Mouse (Mus musculus): ENCODE data around the gene Mtcp1. TPM values are rescaled to one million over a fixed set of nuclear protein-coding genes. Genes with fewer than 3 reads are reported as not detected.

Gene Mtcp1
- 4.9 and 5.8 TPM in 2 replicates for polyA plus RNA-seq (2015; fragmentation: Nextera tagmentation; extraction: Ambion mirVana)

GRCm38 (mm10) chrX:75415936-75416785 is at the start of gene Mtcp1, which contains the start of the genes Cmc4 and Brcc3:
Gene Mtcp1, minus strand, starts transcription at chrX:75416588.
Gene Cmc4, minus strand, starts transcription at chrX:75416584.
Gene Brcc3, plus strand, starts transcription at chrX:75416628.
- peak within 1 kb of the TSS; percentile 52 for H3K4me3 ChIP-seq
- peaks cover 15% of the 10 kb centered on the region; the same call in 1 of the 2 replicates for H3K4me1 ChIP-seq (replicated peaks)
- peak within 1 kb of the TSS; percentile 58 for H3K4me2 ChIP-seq
- no peaks in the 10 kb centered on the region for H3K9me3 ChIP-seq
- peak within 1 kb of the TSS; percentile 70 for H3K9ac ChIP-seq
- H3K27me3 ChIP-seq, result no peaks in the 10 kb centered on the region
- WGBS, result 16% methylated on average over 52 of the region's 52 CpGs
- no peaks in the 10 kb centered on the region for H3K36me3 ChIP-seq
- peak; percentile 100 for ATAC-seq (ENCODE audit: low read depth)
- peak within 1 kb of the TSS; percentile 91 for H3K27ac ChIP-seq (replicated peaks)

- Histone ChIP-seq H3K4me1 (replicated peaks) (no peaks in the 10 kb centered on the region), H3K9ac (no peak overlapping the region), H3K4me3 (no peak overlapping the region), H3K9me3 (no peaks in the 10 kb centered on the region; the same call in 1 of the 2 replicates), H3K27ac (replicated peaks) (no peak overlapping the region), H3K4me2 (no peak overlapping the region), H3K36me3 (peaks cover 42% of the 10 kb centered on the region), H3K27me3 (no peaks in the 10 kb centered on the region)
- ATAC-seq (ENCODE audit: low read depth), result no peak
- WGBS, result 85% methylated on average over 1 of the region's 1 CpGs
Observed at GRCm38 (mm10) chrX:75454597-75454996, 38.2 kb upstream of the Mtcp1 start.

- no peaks in the 10 kb centered on the region for H3K27me3 ChIP-seq
- no peak overlapping the region for H3K9ac ChIP-seq
- H3K4me3 ChIP-seq, result no peak overlapping the region
- no peak for ATAC-seq (ENCODE audit: low read depth)
- 91% methylated on average over 1 of the region's 1 CpGs for WGBS
- H3K4me2 ChIP-seq, result no peak overlapping the region
- H3K36me3 ChIP-seq, result 0 out of 2 replicates have a peak, but pooled peaks cover 3% of the 10 kb centered on the region
- H3K27ac ChIP-seq (replicated peaks), result no peak overlapping the region
- no peaks in the 10 kb centered on the region for H3K9me3 ChIP-seq
- H3K4me1 ChIP-seq (replicated peaks), result peaks cover 6% of the 10 kb centered on the region; the same call in 1 of the 2 replicates
Observed at GRCm38 (mm10) chrX:75409711-75410110, 6.7 kb downstream of the Mtcp1 start.

GRCm38 (mm10) chrX:75403350-75403749 is 13.0 kb downstream of the Mtcp1 start:
- Histone ChIP-seq H3K27me3 (no peaks in the 10 kb centered on the region), H3K27ac (replicated peaks) (no peak overlapping the region), H3K9ac (no peak overlapping the region), H3K4me2 (no peak overlapping the region), H3K36me3 (peaks cover 4% of the 10 kb centered on the region; the same call in 1 of the 2 replicates), H3K4me3 (no peak overlapping the region), H3K9me3 (no peaks in the 10 kb centered on the region), H3K4me1 (replicated peaks) (no peaks in the 10 kb centered on the region)
- no peak for ATAC-seq (ENCODE audit: low read depth)

- 81% methylated on average over 2 of the region's 2 CpGs for WGBS
Observed at GRCm38 (mm10) chrX:75402668-75403067, 13.7 kb downstream of the Mtcp1 start.

GRCm38 (mm10) chrX:75399471-75399870 is 16.9 kb downstream of the Mtcp1 start:
- ATAC-seq (ENCODE audit: low read depth), result no peak
- no peak overlapping the region for H3K4me3 ChIP-seq
- H3K4me2 ChIP-seq, result no peak overlapping the region
- no peaks in the 10 kb centered on the region for H3K9me3 ChIP-seq
- H3K9ac ChIP-seq, result no peak overlapping the region
- 91% methylated on average over 1 of the region's 1 CpGs for WGBS
- H3K36me3 ChIP-seq, result peaks cover 8% of the 10 kb centered on the region; the same call in 1 of the 2 replicates
- H3K27ac ChIP-seq (replicated peaks), result no peak overlapping the region
- no peaks in the 10 kb centered on the region for H3K4me1 ChIP-seq (replicated peaks)
- no peaks in the 10 kb centered on the region for H3K27me3 ChIP-seq

More at GRCm38 (mm10) chrX:75402668-75403067, 13.7 kb downstream of the Mtcp1 start:
- H3K27me3 ChIP-seq, result no peaks in the 10 kb centered on the region
- no peaks in the 10 kb centered on the region for H3K4me1 ChIP-seq (replicated peaks)
- no peak overlapping the region for H3K9ac ChIP-seq
- H3K4me2 ChIP-seq, result no peak overlapping the region
- peaks cover 4% of the 10 kb centered on the region; the same call in 1 of the 2 replicates for H3K36me3 ChIP-seq
- H3K27ac ChIP-seq (replicated peaks), result no peak overlapping the region
- ATAC-seq (ENCODE audit: low read depth), result no peak
- H3K4me3 ChIP-seq, result no peak overlapping the region
- no peaks in the 10 kb centered on the region for H3K9me3 ChIP-seq

- Histone ChIP-seq H3K27ac (replicated peaks) (peak within 1 kb of the TSS; percentile 75), H3K4me3 (peak within 1 kb of the TSS; percentile 51), H3K27me3 (no peaks in the 10 kb centered on the region), H3K9me3 (no peaks in the 10 kb centered on the region), H3K4me1 (replicated peaks) (peaks cover 4% of the 10 kb centered on the region), H3K36me3 (no peaks in the 10 kb centered on the region), H3K4me2 (peak within 1 kb of the TSS; percentile 52), H3K9ac (peak within 1 kb of the TSS; percentile 76)
- ATAC-seq (ENCODE audit: low read depth), result peak; percentile 99
- 14% methylated on average over 25 of the region's 25 CpGs for WGBS
Observed at GRCm38 (mm10) chrX:75382195-75382771, 34.1 kb downstream of the Mtcp1 start, which contains the start of the genes Fundc2 and F8. Gene Fundc2, plus strand, starts transcription at chrX:75382399. Gene F8, minus strand, starts transcription at chrX:75382615.

GRCm38 (mm10) chrX:75381699-75382098 is 34.7 kb downstream of the Mtcp1 start:
- H3K27ac ChIP-seq (replicated peaks), result peak overlapping the region; percentile 75

GRCm38 (mm10) chrX:75381176-75381575 is 35.2 kb downstream of the Mtcp1 start:
- Histone ChIP-seq H3K4me1 (replicated peaks) (peaks cover 4% of the 10 kb centered on the region), H3K36me3 (no peaks in the 10 kb centered on the region), H3K9ac (no peak overlapping the region), H3K4me2 (no peak overlapping the region), H3K27me3 (no peaks in the 10 kb centered on the region), H3K27ac (replicated peaks) (no peak overlapping the region), H3K9me3 (no peaks in the 10 kb centered on the region), H3K4me3 (no peak overlapping the region)
- ATAC-seq (ENCODE audit: low read depth), result no peak
- 92% methylated on average over 1 of the region's 1 CpGs for WGBS

More at GRCm38 (mm10) chrX:75381699-75382098, 34.7 kb downstream of the Mtcp1 start:
- WGBS, result 72% methylated on average over 5 of the region's 5 CpGs
- Histone ChIP-seq H3K9ac (no peak overlapping the region), H3K27me3 (no peaks in the 10 kb centered on the region), H3K36me3 (no peaks in the 10 kb centered on the region), H3K4me2 (peak overlapping the region; percentile 52), H3K4me1 (replicated peaks) (peaks cover 4% of the 10 kb centered on the region), H3K9me3 (no peaks in the 10 kb centered on the region), H3K4me3 (peak overlapping the region; percentile 51)
- peak; percentile 56 for ATAC-seq (ENCODE audit: low read depth)

- no peaks in the 10 kb centered on the region for H3K36me3 ChIP-seq
- no peak overlapping the region for H3K4me3 ChIP-seq
- no peak overlapping the region for H3K9ac ChIP-seq
- H3K27ac ChIP-seq (replicated peaks), result no peak overlapping the region
- no peaks in the 10 kb centered on the region for H3K27me3 ChIP-seq
- H3K4me1 ChIP-seq (replicated peaks), result no peaks in the 10 kb centered on the region
- no peaks in the 10 kb centered on the region for H3K9me3 ChIP-seq
- H3K4me2 ChIP-seq, result no peak overlapping the region
- no peak for ATAC-seq (ENCODE audit: low read depth)
Observed at GRCm38 (mm10) chrX:75376815-75377214, 39.6 kb downstream of the Mtcp1 start.

- H3K4me1 ChIP-seq (replicated peaks), result no peaks in the 10 kb centered on the region
- H3K4me2 ChIP-seq, result no peak overlapping the region
- H3K27ac ChIP-seq (replicated peaks), result no peak overlapping the region
- H3K36me3 ChIP-seq, result no peaks in the 10 kb centered on the region
- ATAC-seq (ENCODE audit: low read depth), result no peak
- 80% methylated on average over 2 of the region's 2 CpGs for WGBS
- H3K4me3 ChIP-seq, result no peak overlapping the region
- no peak overlapping the region for H3K9ac ChIP-seq
- no peaks in the 10 kb centered on the region for H3K27me3 ChIP-seq
- no peaks in the 10 kb centered on the region for H3K9me3 ChIP-seq
Observed at GRCm38 (mm10) chrX:75372666-75373425, 43.5 kb downstream of the Mtcp1 start.
